Mouse (Mus musculus) heart, postnatal 10 days (tissue): ENCODE data around the gene H2afx. TPM values are rescaled to one million over a fixed set of nuclear protein-coding genes. Genes with fewer than 3 reads are reported as not detected.
A peak's percentile ranks its signal among the peaks of the same experiment; 100 is the strongest.
"Not testable (repeated sequence)": the region's sequence is repeated elsewhere in the genome, so short reads cannot be mapped to it uniquely, and the experiment has no call there.

Experiments
- DNase-seq, 2 experiments: peaks; one replicate each; pipeline ENCODE4 v3.0.0; 2021
- intact Hi-C: fragments of 180-260 bp; cut with DNase I; formaldehyde crosslinking; loops from one replicate; pipeline ENCODE4 v1.15.1; 2025
- total RNA-seq, 2 experiments: library from RNA; stranded (reverse); gene quantifications; 2 replicates each; pipeline ENCODE4 v1.2.3; 2021

Gene H2afx
- total RNA-seq, 2 experiments from 2014 or later: 54.1 to 57.9 TPM

- no peak for DNase-seq
- intact Hi-C loops: no loop called here
These were observed 16.2 kb upstream of the H2afx start for GRCm38 (mm10) chr9:44318076-44318825.

GRCm38 (mm10) chr9:44318826-44319095 lies 15.7 kb upstream of the H2afx start:
- intact Hi-C loops: no loop called here
- no peak for DNase-seq

- DNase-seq: peak in 1 of 2 experiments; percentile 39
- intact Hi-C loops: no loop called here
These were observed 15.2 kb upstream of the H2afx start for GRCm38 (mm10) chr9:44319105-44319886.

GRCm38 (mm10) chr9:44319887-44320798 lies 14.4 kb upstream of the H2afx start, which contains the start of gene C2cd2l:
C2cd2l (minus strand) TSS chr9:44320285.
- peak; percentile 92 to 94 for DNase-seq

GRCm38 (mm10) chr9:44320799-44321133 lies 13.7 kb upstream of the H2afx start:
- intact Hi-C loops: loop anchor here (2.0 kb wide), 1 partner anchor 22 kb away; no protein-coding TSS in a partner anchor
- no peak for DNase-seq

More at GRCm38 (mm10) chr9:44319887-44320798, 14.4 kb upstream of the H2afx start, which contains the start of gene C2cd2l:
- intact Hi-C loops: loop anchor here (2.0 kb wide), 1 partner anchor 23 kb away; no protein-coding TSS in a partner anchor

DNA sequence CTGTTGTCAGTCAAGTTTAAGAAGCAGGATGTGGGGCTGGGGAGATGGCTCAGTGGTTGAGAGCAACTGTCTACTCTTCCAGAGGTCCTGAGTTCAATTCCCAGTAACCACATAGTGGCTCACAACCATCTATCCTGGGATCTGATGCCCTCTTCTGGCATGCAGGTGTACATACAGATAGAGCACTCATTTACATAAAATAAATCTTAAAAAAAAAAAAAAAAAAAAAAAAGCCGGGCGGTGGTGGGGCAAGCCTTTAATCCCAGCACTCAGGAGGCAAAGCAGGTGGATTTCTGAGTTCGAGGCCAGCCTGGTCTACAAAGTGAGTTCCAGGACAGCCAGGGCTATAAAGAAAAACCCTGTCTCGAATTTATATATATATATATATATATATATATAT lies 10.8 kb upstream of the H2afx start:
- DNase-seq, intact Hi-C loops: not testable (repeated sequence)

GRCm38 (mm10) chr9:44324147-44324546 lies 10.3 kb upstream of the H2afx start:
- intact Hi-C loops: no loop called here
- no peak for DNase-seq

DNA sequence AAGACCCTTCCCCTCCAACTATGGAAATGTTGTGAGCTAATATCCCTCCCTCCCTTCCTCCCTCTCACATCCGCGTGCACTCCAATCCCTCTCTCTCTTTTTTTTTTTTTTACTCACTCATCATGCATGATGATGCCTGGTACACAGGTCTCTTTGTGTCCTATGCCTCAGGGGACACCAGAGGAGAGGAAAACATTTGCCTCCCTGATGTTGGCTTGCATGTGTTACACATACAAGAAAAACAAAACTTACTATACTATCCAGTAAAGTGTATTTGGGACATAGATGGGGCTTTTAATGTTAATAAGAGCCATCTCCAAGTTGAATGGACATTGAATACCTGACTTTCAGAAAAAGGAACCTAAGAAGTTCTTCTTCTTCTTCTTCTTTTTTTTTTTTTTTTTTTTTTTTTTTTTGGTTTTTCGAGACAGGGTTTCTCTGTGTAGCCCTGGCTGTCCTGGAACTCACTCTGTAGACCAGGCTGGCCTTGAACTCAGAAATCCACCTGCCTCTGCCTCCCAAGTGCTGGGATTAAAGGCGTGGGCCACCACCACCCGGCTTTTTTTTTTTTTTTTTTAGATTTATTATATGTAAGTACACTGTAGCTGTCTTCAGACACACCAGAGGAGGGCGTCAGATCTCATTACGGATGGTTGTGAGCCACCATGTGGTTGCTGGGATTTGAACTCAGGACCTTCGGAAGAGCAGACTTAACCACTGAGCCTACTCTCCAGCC lies 9.3 kb upstream of the H2afx start:
- intact Hi-C loops, DNase-seq: not testable (repeated sequence)

GRCm38 (mm10) chr9:44325768-44326370 lies 8.6 kb upstream of the H2afx start, which contains the start of gene Dpagt1:
Dpagt1 (plus strand) TSS chr9:44326019.
- intact Hi-C loops: loop anchor here (1.0 kb wide), 1 partner anchor 8 kb away; the partner anchor contains the start of gene H2afx
- no peak for DNase-seq

- peak; percentile 90 for DNase-seq
- intact Hi-C loops: loop anchor here (1.0 kb wide), 1 partner anchor 8 kb away; the partner anchor contains the start of gene H2afx
These were observed 8.0 kb upstream of the H2afx start for GRCm38 (mm10) chr9:44326371-44327063.

DNA sequence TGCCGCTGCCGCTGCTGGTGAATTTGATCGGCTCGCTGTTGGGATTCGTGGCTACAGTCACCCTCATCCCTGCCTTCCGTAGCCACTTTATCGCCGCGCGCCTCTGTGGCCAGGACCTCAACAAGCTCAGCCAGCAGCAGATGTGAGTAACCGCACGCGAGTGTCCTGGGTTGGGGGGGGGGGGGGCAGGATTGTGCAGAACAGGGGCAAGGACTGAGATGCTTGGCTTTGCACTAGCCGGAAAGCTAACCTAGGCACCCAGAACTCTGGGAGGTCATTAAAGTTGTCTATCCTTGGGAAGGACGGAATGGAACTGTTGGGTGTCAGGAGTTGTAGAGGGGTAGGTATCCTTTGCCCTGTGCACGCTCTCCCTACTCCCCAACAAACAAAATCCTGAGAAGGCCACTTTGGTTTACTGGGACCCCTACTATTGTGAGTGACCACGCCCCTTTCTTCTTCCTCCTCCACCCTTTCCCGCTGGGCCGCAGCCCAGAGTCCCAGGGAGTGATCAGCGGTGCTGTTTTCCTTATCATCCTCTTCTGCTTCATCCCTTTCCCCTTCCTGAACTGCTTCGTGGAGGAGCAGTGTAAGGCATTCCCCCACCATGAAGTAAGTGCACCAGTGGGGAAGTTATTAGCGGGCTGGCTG lies 7.3 kb upstream of the H2afx start:
- intact Hi-C loops: no loop called here
- peak; percentile 61 to 66 for DNase-seq

- intact Hi-C loops: no loop called here
- DNase-seq: no peak
These were observed 6.6 kb upstream of the H2afx start for GRCm38 (mm10) chr9:44327926-44328325.

- intact Hi-C loops: no loop called here
These were observed 3.8 kb upstream of the H2afx start for GRCm38 (mm10) chr9:44330736-44331135.

DNA sequence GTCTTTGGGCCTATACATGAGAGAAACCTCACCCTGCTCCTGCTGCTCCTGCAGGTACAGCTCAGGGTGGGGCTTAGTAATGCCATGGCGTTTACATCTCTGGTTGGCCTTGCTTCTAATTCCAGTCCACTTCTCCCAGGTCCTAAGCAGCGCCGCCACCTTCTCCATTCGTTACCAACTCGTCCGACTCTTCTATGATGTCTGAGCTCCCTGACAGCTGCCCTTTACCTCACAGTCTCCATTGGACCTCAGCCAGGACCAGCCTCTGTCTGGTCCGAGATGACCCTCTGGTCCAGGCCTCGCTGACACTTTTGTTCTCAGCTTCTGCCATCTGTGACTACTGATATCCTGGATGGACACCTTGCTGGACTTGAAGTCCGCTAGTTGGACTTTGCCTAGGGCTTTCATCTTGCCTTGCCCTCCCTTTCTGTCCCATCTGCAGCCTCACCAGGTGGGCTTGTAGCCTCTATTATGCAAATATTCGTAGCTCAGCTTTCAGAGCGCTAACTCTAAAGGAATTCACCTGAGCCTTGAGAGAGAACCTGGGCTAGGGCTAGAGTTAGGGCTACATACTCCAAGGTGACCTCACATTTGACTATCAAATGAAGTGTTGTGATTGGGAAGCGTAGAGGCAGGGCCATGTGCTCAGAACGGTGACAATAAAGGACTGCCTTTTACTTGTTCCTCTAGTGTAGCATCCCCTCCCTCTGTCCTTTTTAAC lies 1.4 kb upstream of the H2afx start:
- DNase-seq: no peak
- intact Hi-C loops: no loop called here

More at GRCm38 (mm10) chr9:44330736-44331135, 3.8 kb upstream of the H2afx start:
- DNase-seq: no peak

DNA sequence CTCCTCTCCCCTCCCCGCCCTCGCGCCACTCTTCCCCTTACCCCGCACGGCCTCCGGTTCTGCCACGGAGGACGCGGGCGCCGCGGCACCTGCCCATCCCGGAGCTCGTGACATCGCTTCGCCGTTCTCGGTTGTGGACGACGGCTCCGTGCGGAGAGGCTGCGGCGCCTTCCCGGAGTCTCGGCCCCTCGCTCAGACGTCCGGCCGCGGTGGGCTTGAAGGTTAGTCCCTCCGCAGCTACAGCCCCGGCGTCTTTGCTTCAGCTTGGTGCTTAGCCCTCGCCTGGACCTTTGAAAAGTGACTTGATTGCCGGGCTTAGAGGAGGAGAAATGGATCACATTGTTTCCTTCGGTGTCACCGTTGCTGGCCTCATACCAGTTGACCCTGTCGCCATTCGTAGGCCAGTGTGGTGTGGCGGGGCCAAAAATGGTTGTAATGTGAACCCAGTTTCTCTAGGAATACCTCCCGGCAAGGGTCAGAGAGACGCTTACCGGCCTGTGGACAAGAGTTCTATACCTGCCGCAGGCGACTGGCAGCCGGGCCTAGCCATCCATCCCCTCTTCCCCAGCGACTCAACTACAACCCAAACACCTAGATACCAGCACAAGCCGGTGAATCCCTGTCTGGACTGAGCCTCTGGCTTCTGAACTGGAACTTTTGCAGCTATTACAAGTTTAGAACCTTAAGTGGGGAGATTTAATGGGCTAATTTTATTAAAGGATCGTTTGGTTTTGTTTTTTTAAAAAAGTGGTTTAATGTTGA lies 1.0 kb downstream of the H2afx start:
- intact Hi-C loops: no loop called here
- peak; percentile 41 to 65 for DNase-seq

DNA sequence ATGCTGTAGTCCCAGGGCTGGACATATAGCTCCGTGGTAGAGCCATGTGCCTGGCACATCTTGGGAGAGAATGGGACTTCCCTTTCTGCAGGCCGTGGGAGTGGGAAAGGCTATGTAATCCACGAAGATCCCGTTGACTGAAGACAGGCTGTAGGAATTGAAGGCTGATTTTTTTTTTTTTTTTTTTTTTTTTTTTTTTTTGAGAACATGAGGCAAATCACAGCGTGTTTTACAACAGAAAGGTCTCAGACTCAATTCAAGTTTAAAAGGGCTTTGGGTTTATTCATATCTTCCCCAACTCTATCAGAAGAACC lies 1.6 kb downstream of the H2afx start:
- intact Hi-C loops: no loop called here
- no peak for DNase-seq

GRCm38 (mm10) chr9:44336513-44336912 lies 2.0 kb downstream of the H2afx start:
- DNase-seq, intact Hi-C loops: not testable (repeated sequence)
